Mouse (Mus musculus): Measurements from ENCODE around the gene Ascc1. TPM values are rescaled to one million over a fixed set of nuclear protein-coding genes. Genes with fewer than 3 reads are reported as not detected.

Gene Ascc1
- polyA plus RNA-seq, 1 experiment from 2014 or later: 47.3 TPM

DNA sequence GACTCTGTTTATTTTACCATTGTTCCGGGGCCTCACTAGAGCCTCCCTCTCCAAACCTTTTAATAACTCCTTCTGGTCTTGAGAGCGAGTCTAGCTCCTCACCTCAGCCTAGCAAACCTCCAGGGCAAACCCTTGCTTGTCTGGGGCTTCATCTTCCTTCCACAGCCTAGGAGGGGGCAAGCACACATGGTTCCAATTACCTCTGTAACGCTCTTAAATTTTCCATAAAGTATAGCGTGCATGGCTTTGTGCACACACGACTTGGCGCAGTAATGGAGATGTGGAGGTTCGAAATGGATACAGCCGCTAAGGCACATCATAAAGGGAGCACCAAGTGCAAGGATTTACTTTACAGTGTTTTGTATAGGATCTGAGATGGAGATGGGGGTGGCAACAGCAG, 36.8 kb upstream of the Ascc1 start:
- Histone ChIP-seq H3K4me2 (ENCODE audit: low read depth, low read length) (no peak overlapping the region), H3K9me3 (ENCODE audit: control insufficient read depth, low read length) (no peaks in the 10 kb centered on the region), H3K9ac (ENCODE audit: low read depth, low read length) (no peak overlapping the region), H3K36me3 (ENCODE audit: control insufficient read depth, insufficient read depth, low read length) (no peaks in the 10 kb centered on the region), H3K27ac (ENCODE audit: low read length) (no peak overlapping the region; the same call in 1 of the 2 replicates), H3K4me1 (ENCODE audit: control insufficient read depth, insufficient read depth, low read length) (peaks cover 36% of the 10 kb centered on the region), H3K27me3 (replicated peaks; ENCODE audit: control insufficient read depth, insufficient read depth, low read length) (no peaks in the 10 kb centered on the region), H3K4me3 (ENCODE audit: low read length) (no peak overlapping the region)
- WGBS: 73% methylated on average over 8 of the region's 8 CpGs
- ATAC-seq: no peak

DNA sequence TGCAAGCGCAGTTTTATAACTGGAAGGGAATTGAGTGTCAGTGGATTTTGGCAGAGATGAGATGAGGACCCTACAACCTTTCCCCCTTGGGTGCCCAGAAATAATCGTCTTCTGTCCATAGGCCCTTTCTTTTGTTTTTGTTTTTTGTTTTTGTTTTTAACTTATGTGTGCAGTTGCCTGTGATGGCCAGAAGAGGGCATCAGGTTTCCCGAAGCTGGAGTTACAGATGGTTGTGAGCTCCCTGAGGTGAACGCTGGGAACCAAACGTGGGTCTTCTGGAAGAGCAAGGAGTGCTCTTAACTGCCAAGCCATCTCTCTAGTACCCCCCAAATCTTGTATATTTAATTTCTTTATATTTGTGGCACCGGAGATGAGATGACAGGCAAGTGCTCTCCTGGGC, 35.9 kb upstream of the Ascc1 start:
- Histone ChIP-seq H3K36me3 (ENCODE audit: control insufficient read depth, insufficient read depth, low read length) (no peaks in the 10 kb centered on the region), H3K9ac (ENCODE audit: low read depth, low read length) (no peak overlapping the region), H3K4me1 (ENCODE audit: control insufficient read depth, insufficient read depth, low read length) (peaks cover 42% of the 10 kb centered on the region), H3K27ac (ENCODE audit: low read length) (no peak overlapping the region), H3K4me2 (ENCODE audit: low read depth, low read length) (no peak overlapping the region), H3K9me3 (ENCODE audit: control insufficient read depth, low read length) (no peaks in the 10 kb centered on the region), H3K4me3 (ENCODE audit: low read length) (no peak overlapping the region), H3K27me3 (replicated peaks; ENCODE audit: control insufficient read depth, insufficient read depth, low read length) (no peaks in the 10 kb centered on the region)
- WGBS: 93% methylated on average over 6 of the region's 6 CpGs
- ATAC-seq: no peak

DNA sequence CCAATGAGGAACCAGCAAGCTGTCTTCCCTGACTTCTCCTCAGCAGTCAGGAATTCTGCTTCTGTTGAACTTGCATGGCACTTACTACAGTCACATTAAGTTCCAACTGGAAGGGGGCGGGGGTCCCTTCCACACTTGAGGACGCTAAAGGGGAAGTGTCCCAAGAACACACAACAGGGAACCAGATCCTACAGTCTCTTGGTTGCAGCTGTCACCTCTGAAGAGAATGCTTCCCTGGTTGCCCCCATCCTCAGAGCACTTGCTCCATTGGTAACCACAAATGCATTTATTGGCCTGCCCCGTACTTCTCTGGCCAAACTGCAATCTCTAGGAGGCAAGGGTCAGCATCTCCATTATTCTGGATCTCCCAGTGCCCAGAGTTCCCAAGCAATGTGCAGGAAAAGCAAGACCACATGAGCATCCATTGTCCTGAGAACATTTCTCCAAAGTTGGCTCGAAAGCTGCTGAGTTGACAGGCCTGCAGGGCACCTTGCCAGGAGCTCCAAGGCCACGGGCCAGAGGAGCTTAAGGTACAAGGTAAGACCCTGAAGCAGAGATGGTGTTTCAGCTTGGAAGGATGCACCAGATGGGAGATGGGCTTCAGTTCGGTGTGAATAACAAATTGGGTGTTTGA, 35.2 kb upstream of the Ascc1 start:
- no peak for ATAC-seq
- Histone ChIP-seq H3K36me3 (ENCODE audit: control insufficient read depth, insufficient read depth, low read length) (no peaks in the 10 kb centered on the region), H3K27me3 (replicated peaks; ENCODE audit: control insufficient read depth, insufficient read depth, low read length) (no peaks in the 10 kb centered on the region), H3K9me3 (ENCODE audit: control insufficient read depth, low read length) (no peaks in the 10 kb centered on the region), H3K4me3 (ENCODE audit: low read length) (no peak overlapping the region), H3K27ac (ENCODE audit: low read length) (no peak overlapping the region), H3K9ac (ENCODE audit: low read depth, low read length) (no peak overlapping the region), H3K4me2 (ENCODE audit: low read depth, low read length) (no peak overlapping the region), H3K4me1 (ENCODE audit: control insufficient read depth, insufficient read depth, low read length) (peaks cover 44% of the 10 kb centered on the region)
- WGBS: 76% methylated on average over 6 of the region's 6 CpGs

DNA sequence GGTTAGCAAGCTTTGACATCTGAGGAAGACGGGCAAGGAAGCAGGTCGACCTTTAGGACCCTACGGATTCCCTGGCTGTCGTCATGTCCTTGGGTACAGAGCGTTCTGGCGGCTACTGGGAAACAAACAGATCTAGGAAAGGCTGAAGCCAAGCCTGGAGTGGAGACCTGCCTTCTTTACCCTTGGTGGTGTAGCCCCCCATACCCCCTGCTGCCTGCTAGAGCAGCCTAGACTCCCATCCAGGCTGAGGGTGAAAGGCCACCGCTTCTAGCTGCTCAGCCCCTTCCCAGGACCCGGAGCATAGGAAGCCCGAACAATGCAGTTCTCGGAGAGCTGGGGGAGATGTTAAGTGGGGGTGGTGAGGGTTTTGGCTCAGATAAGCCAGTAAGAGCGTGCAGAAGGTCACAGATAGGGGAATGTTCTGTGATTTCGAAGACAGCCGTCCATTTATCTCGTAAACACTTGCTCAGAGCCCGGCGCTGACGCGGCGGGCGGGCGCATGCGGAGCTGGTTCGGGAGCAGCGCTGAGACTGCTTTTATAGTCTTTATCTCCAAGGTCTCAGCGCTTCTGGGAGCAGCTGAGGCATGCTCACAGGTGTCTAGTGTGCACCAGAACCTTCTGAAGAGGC, 32.7 kb upstream of the Ascc1 start:
- WGBS: 2% methylated on average over 25 of the region's 25 CpGs
- H3K4me3 ChIP-seq (ENCODE audit: low read length): peak overlapping the region; percentile 57
- ATAC-seq: peak; percentile 67
- H3K9ac ChIP-seq (ENCODE audit: low read depth, low read length): peak overlapping the region; percentile 83
- no peaks in the 10 kb centered on the region for H3K27me3 ChIP-seq (replicated peaks; ENCODE audit: control insufficient read depth, insufficient read depth, low read length)
- no peaks in the 10 kb centered on the region for H3K9me3 ChIP-seq (ENCODE audit: control insufficient read depth, low read length)
- H3K36me3 ChIP-seq (ENCODE audit: control insufficient read depth, insufficient read depth, low read length): no peaks in the 10 kb centered on the region
- peaks cover 49% of the 10 kb centered on the region for H3K4me1 ChIP-seq (ENCODE audit: control insufficient read depth, insufficient read depth, low read length)
- H3K4me2 ChIP-seq (ENCODE audit: low read depth, low read length): peak overlapping the region; percentile 88
- peak overlapping the region; percentile 92 for H3K27ac ChIP-seq (ENCODE audit: low read length)

DNA sequence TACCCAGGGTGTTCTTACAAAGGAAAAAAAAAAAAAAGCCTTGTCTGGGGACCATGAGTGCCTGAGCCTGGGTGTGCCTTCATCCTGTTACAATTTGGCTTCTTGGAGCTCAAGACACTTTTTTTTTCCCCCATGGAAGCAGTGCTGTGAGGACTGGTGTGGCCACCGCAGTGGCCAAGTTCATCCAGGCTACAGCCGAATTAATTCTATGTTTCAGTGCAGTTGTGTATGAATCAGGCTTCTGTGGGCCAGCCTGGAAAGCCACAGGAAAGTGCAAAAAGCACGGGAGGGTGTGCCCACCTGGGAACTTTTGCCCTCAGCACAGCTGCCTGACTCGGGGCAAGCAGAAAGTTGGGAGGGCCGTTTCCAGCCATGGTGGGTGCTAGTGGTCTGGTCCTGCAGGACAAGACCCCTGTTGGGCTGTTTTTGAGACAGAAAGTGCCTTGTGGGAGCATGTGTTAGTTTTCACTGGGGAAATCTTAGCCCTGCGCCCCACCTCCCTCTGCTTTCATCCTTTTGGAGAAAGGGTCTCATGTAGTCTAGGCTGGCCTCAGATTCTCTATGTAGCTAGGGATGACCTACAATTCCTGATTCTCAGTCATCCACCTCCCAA, 32.0 kb upstream of the Ascc1 start:
- Histone ChIP-seq H3K9me3 (ENCODE audit: control insufficient read depth, low read length) (no peaks in the 10 kb centered on the region), H3K4me3 (ENCODE audit: low read length) (peak overlapping the region; percentile 57), H3K27me3 (replicated peaks; ENCODE audit: control insufficient read depth, insufficient read depth, low read length) (no peaks in the 10 kb centered on the region), H3K4me2 (ENCODE audit: low read depth, low read length) (peak overlapping the region; percentile 88), H3K36me3 (ENCODE audit: control insufficient read depth, insufficient read depth, low read length) (no peaks in the 10 kb centered on the region), H3K9ac (ENCODE audit: low read depth, low read length) (peak overlapping the region; percentile 83), H3K4me1 (ENCODE audit: control insufficient read depth, insufficient read depth, low read length) (peaks cover 43% of the 10 kb centered on the region), H3K27ac (ENCODE audit: low read length) (peak overlapping the region; percentile 92)
- 28% methylated on average over 6 of the region's 6 CpGs for WGBS
- no peak for ATAC-seq

DNA sequence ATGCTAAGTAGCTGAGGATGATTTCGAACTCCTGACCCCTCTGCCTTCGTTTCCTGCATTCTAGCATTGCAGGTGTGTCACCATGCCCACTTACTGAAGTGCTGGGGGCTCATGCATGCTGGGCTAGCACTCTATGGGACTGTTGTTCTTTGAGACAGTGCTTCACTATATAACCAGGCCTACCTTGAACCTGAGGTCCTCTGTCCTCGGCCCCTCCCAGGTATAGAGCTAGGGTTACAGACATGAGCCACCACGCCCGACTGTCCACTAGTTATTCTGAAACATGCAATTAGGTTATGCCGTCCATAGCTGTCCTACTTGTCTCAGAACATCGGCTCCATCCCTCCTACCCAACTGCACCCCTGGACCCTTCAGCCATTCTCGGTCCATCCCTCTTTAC, 30.8 kb upstream of the Ascc1 start:
- Histone ChIP-seq H3K9me3 (ENCODE audit: control insufficient read depth, low read length) (no peaks in the 10 kb centered on the region), H3K4me2 (ENCODE audit: low read depth, low read length) (no peak overlapping the region), H3K36me3 (ENCODE audit: control insufficient read depth, insufficient read depth, low read length) (no peaks in the 10 kb centered on the region), H3K4me1 (ENCODE audit: control insufficient read depth, insufficient read depth, low read length) (peaks cover 40% of the 10 kb centered on the region), H3K9ac (ENCODE audit: low read depth, low read length) (no peak overlapping the region), H3K27ac (ENCODE audit: low read length) (no peak overlapping the region), H3K27me3 (replicated peaks; ENCODE audit: control insufficient read depth, insufficient read depth, low read length) (no peaks in the 10 kb centered on the region), H3K4me3 (ENCODE audit: low read length) (no peak overlapping the region)
- ATAC-seq: no peak
- WGBS: 87% methylated on average over 8 of the region's 8 CpGs

DNA sequence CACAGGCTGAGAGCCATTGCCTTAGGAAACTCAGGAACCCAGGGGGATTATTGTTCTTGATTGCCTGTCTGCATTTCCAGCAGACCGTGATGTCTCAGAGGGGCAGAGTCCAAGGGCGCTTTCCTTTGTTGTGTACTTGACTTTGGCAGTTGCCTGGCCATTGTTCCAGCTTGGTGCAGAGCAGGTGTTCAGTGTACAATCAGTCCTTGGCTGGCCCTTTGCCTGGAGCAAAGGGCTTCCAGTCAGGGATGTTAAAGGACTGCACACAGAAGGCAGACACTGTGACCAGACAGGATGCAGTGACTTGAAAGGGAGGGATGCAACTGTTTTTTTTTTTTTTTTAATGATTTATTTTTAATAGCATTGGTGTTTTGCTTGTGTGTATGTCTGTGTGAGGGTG, 30.1 kb upstream of the Ascc1 start:
- H3K4me1 ChIP-seq (ENCODE audit: control insufficient read depth, insufficient read depth, low read length): peaks cover 40% of the 10 kb centered on the region
- no peaks in the 10 kb centered on the region for H3K36me3 ChIP-seq (ENCODE audit: control insufficient read depth, insufficient read depth, low read length)
- H3K27ac ChIP-seq (ENCODE audit: low read length): no peak overlapping the region
- 60% methylated on average over 2 of the region's 2 CpGs for WGBS
- no peaks in the 10 kb centered on the region for H3K27me3 ChIP-seq (replicated peaks; ENCODE audit: control insufficient read depth, insufficient read depth, low read length)
- H3K4me3 ChIP-seq (ENCODE audit: low read length): no peak overlapping the region
- H3K9ac ChIP-seq (ENCODE audit: low read depth, low read length): no peak overlapping the region
- no peaks in the 10 kb centered on the region for H3K9me3 ChIP-seq (ENCODE audit: control insufficient read depth, low read length)
- H3K4me2 ChIP-seq (ENCODE audit: low read depth, low read length): no peak overlapping the region
- peak; percentile 42 for ATAC-seq

DNA sequence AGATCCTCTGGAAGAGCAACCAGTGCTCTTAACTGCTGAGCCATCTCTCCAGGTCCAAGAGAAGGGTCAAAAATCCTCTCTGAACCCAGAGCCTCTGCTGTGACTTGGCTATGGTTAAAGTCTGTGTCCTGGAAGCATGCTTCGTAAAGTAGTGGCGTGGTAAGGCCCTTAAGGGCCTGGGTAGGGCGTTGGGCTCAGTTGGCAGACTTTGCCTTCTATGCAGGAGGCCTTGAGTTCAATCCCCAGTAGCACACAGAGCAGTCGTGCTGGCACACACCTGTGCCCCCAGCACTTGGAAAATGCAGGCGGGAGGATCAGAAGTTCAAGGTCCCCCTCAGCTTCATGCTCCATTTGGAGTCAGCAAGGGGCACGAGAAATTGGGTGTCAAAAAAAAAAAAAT, 29.6 kb upstream of the Ascc1 start:
- 66% methylated on average over 6 of the region's 6 CpGs for WGBS
- H3K27me3 ChIP-seq (replicated peaks; ENCODE audit: control insufficient read depth, insufficient read depth, low read length): no peaks in the 10 kb centered on the region
- no peaks in the 10 kb centered on the region for H3K9me3 ChIP-seq (ENCODE audit: control insufficient read depth, low read length)
- H3K4me2 ChIP-seq (ENCODE audit: low read depth, low read length): no peak overlapping the region
- ATAC-seq: no peak
- peak overlapping the region; percentile 73 for H3K27ac ChIP-seq (ENCODE audit: low read length)
- no peaks in the 10 kb centered on the region for H3K36me3 ChIP-seq (ENCODE audit: control insufficient read depth, insufficient read depth, low read length)
- no peak overlapping the region for H3K9ac ChIP-seq (ENCODE audit: low read depth, low read length)
- no peak overlapping the region for H3K4me3 ChIP-seq (ENCODE audit: low read length)
- H3K4me1 ChIP-seq (ENCODE audit: control insufficient read depth, insufficient read depth, low read length): peaks cover 43% of the 10 kb centered on the region

DNA sequence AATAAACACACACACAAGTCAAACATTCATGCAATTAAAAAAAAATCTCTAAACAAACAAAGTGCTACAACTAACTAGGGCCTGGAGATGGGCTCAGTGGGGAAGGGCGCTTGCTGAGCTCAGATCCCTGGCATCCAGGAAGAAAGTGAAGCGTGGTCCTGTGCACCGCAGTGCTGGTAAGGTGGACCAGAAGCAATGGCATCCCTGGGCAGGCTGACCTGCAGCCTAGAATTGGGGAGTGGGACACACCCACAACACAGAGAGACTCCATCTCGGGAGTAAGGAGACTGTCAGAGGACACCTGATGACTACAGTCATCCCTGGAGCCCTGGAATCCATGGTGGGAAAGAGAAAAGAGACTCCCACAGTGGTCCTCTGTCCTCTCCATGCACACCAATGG, 29.2 kb upstream of the Ascc1 start:
- Histone ChIP-seq H3K9ac (ENCODE audit: low read depth, low read length) (no peak overlapping the region), H3K4me1 (ENCODE audit: control insufficient read depth, insufficient read depth, low read length) (peaks cover 47% of the 10 kb centered on the region), H3K4me3 (ENCODE audit: low read length) (no peak overlapping the region), H3K27ac (ENCODE audit: low read length) (peak overlapping the region; percentile 71), H3K9me3 (ENCODE audit: control insufficient read depth, low read length) (no peaks in the 10 kb centered on the region), H3K36me3 (ENCODE audit: control insufficient read depth, insufficient read depth, low read length) (no peaks in the 10 kb centered on the region), H3K27me3 (replicated peaks; ENCODE audit: control insufficient read depth, insufficient read depth, low read length) (no peaks in the 10 kb centered on the region), H3K4me2 (ENCODE audit: low read depth, low read length) (no peak overlapping the region)
- ATAC-seq: no peak
- 76% methylated on average over 4 of the region's 4 CpGs for WGBS
